Mouse (Mus musculus) gastrocnemius, adult 2 months (tissue): ENCODE measurements at regions not wholly inside any gene's neighbourhood (a gene's known extent, or its start where the extent isn't known, plus 50 kb on each side); places are given as distances from the start of the nearest gene placed in this dataset.

Source experiments
- DNase-seq: peaks from one replicate; pipeline ENCODE4 v3.0.0; 2022
- H3K27ac ChIP-seq: fragments of 200-600 bp; 2 replicates; pipeline ENCODE4 v1.8.1; 2022; ENCODE audit warnings: mild to moderate bottlenecking
- H3K4me3 ChIP-seq: fragments of 200-600 bp; 2 replicates; pipeline ENCODE4 v1.8.1; 2022; ENCODE audit warnings: mild to moderate bottlenecking, moderate library complexity
- CTCF ChIP-seq: fragments of 200-600 bp; IDR thresholded peaks from 2 replicates; pipeline ENCODE4 v1.8.1; 2022; ENCODE audit warnings: antibody characterized with exemption, mild to moderate bottlenecking, moderate library complexity
- intact Hi-C: fragments of 180-260 bp; cut with DNase I; formaldehyde crosslinking; loops from one replicate; pipeline ENCODE4 v1.15.1; 2025

DNA sequence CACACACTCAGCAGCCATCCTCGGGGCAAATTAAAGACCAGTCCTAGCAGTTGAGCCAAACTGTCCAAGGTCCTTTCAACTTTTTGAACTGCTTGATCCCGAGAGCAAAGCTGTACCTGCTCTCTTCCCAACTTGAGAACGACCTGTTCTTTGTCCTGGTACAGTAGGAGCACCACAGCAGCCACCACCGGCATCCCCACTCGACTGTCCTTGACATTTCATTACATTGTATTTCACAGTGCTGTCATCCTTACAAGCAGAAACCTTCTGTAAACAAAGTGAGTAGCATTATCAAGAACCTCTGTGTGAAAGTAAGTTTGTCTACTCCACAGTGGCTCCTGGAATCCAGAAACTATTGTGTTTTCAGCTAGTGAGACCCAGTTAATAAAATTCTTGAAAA is 240.2 kb upstream of the Zfp462 start:
- intact Hi-C loops: no loop called here
- no peak for DNase-seq
- H3K4me3 ChIP-seq: no peak overlapping the region

DNA sequence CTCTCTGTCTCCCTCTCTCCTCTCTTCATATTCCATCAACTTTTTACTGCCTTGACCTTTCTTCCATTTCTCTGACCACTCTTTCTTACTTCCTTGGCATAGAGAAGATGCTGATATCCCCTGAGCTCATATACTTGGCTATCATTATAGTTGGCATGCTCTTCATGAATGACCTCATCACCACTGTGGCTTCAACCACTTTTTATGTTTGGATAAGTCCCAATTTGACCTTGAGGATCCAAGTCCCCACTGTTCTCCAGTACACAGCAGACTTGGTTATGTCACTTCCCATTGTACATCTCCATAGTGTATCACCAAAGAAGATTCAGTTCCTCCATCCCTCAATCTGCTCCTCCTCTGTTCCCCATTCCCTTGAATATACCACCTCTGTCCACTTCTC is 235.1 kb upstream of the Zfp462 start:
- intact Hi-C loops: loop anchor here (5.0 kb wide), 1 partner anchor 97 kb away; no protein-coding TSS in a partner anchor
- DNase-seq: no peak
- H3K27ac ChIP-seq: no peak overlapping the region
- H3K4me3 ChIP-seq: no peak overlapping the region
- no peak for TF ChIP-seq CTCF

More for the DNA sequence above, 240.2 kb upstream of the Zfp462 start:
- no peak overlapping the region for H3K27ac ChIP-seq
- TF ChIP-seq CTCF: no peak

DNA sequence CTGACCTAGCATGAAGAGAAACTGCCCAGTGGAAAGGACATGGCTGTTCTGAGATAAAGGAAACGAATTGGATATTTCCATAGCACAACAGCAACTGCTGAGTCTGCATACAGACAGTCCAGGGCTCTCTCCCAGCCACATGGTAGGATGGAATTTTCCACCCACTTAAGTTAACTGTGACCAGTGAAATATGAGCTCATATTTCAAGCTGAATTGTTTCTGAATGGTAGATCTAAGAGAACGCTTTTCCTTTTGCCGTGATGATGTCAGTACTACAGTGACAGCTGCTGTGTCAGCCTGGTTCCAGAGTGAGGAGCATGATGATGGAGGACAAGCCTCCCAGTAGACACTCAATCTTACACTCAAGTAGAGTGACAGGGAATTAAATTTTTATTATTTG is 231.9 kb upstream of the Zfp462 start:
- Histone ChIP-seq H3K4me3 (no peak overlapping the region), H3K27ac (peak overlapping the region; percentile 83)
- DNase-seq: peak; percentile 37
- intact Hi-C loops: loop anchor here (5.0 kb wide), 1 partner anchor 101 kb away; no protein-coding TSS in a partner anchor
- TF ChIP-seq CTCF: no peak

DNA sequence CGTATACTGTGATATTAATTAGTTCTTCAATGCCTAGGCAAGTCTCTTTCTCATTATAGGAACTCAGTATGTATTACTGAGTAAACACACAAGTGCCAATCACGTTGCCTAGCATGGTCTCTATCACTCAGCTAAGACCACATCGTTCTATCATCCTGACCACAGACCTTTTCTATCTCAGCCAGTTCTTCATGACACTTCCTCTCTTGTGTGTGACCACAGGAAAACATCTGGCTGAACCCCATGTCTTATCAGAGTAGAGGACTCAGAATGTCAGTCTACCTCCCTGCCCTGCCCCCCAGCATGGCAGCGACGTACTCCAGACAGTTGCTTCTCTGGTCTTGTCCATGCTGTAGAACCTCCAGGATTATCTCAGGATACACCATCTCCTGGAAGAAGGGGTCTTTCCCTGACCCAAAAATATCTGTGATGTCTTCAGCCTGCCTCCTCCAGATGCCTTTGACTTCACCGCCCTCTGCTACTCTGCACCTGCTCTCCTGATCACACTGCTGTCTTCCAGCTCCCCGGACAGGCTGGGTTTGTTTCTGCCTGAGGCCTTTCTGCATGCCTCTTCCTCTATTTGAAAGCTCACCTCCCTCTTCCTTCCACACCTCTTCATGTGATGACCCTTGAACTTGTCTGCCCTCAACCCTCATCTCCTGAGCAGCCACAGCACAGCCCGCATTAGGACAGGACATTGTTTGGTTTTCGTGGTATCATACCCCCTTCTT is 230.1 kb upstream of the Zfp462 start:
- Histone ChIP-seq H3K27ac (peak overlapping the region; percentile 83), H3K4me3 (no peak overlapping the region)
- no peak; the same call in 1 of the 2 replicates for TF ChIP-seq CTCF
- intact Hi-C loops: loop anchor here (5.0 kb wide), 1 partner anchor 102 kb away; no protein-coding TSS in a partner anchor
- DNase-seq: no peak

DNA sequence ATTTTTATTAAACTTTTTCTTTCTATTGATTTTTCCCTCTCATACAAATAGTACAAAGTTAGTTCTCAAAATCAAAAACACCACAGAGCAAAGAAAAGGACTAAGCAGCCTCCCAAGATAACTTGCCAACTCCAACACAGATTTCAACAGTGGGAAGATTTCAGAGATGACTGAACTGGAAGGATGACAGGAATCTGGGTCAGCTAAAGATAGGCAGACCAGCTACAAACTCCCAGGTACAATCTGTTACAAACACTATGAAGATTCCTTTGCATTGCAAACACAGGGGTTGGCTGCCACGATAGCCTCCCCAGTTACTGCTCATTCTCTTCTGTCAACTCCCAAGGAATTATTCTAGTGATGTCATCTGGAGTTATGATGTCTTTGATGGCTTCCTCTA is 226.8 kb upstream of the Zfp462 start:
- no peak overlapping the region for H3K4me3 ChIP-seq
- peak overlapping the region; percentile 38 for H3K27ac ChIP-seq
- DNase-seq: no peak
- TF ChIP-seq CTCF: no peak
- intact Hi-C loops: no loop called here

DNA sequence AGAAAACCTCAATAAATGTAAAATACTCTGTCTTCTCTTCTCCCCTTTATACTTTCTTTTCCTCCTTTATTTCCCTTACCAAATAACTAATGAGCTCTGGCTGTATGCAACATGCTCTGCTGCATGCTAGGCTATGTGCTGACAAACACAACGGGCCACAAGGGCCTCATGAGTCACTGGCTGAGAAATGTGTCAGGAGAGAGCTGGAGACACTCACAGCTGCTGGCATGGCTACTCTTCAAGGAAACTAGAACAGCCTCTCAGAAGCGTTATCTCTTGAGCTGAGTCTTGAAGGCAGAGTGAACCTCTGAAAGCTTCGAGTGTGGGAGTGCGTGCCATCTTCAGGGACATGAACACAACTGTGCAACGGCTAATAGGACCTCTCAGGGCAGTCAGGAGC is 205.8 kb upstream of the Zfp462 start:
- Histone ChIP-seq H3K4me3 (no peak overlapping the region), H3K27ac (no peak overlapping the region)
- no peak for TF ChIP-seq CTCF
- DNase-seq: no peak
- intact Hi-C loops: no loop called here

DNA sequence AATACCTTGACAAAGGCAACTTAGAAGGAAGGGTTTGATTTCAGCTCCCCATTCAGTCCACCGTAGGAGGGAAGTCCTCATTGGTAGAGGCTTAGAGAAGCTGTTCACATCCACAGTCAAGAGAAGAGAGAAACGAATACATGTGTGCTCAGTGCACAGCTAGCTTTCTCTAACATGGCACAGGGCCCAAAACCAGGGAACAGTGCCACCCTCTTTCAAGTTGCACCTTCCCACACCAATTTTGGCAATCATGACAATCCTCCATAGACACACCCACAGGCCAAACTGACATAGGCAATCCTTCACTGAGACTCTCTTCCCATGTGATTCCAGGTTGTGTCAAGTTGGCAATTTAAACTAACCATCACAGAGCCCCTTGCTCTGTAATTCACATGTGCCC is 193.4 kb upstream of the Zfp462 start:
- no peak for DNase-seq
- H3K4me3 ChIP-seq: no peak overlapping the region
- intact Hi-C loops: no loop called here
- TF ChIP-seq CTCF: no peak
- H3K27ac ChIP-seq: no peak overlapping the region

DNA sequence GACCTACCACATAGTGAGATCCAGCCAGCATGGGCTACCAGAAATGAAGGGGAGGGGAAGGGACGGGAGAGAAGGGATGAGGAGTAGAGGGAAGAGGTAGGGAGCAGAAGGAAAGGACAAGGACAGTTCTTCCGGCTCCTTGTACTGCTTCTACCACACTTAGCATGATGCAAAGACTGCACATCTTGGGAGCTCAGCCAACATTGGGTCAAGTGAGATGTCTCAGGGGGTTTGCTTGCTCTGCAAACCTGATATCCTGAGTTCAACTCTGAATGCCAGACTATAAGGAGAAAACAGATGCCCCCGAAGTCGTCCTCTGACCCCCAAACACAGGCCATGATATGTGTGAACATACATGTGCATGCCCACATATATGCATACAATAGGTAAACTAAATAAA is 188.4 kb upstream of the Zfp462 start:
- TF ChIP-seq CTCF: no peak
- Histone ChIP-seq H3K27ac (no peak overlapping the region), H3K4me3 (no peak overlapping the region)
- intact Hi-C loops: no loop called here
- DNase-seq: no peak

DNA sequence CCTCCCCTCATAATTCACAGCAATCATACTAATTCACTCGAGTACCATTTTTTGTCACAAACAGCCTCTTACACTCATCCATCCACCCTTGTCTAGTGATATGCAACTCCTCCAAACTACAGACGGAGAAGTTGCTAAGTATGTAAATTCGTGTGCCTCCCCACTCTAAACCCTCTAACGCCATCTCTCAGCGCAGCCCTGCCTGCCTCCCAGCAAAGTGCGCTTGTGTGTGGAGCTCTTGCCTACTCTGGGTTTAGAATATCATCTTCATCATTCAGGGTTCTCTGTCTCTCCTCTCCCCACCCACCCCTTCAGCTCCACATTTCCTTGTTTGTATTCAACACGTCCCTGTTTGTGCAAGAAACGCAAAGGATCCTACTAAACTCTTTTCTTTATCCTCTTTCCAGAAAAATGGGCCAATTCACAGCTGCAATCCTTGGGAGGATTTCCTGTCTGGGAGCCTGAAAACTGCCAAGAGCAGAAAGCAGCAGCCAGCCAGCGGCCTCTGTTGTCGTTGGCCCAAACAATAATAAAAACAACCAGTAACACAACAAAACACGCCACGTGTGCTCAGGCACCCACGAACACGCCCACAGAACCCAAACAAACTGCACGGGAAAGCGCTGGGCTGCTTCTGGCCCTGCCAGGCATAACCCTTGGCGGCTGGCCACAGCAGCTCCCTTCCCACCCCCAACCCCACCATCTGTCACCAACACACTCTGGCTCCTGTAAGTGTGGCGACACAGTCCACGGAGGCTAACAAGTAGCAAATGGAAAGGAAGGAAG is 186.9 kb upstream of the Zfp462 start:
- DNase-seq: peak; percentile 66
- Histone ChIP-seq H3K4me3 (peak overlapping the region; percentile 67), H3K27ac (peak overlapping the region; percentile 61)
- intact Hi-C loops: no loop called here
- TF ChIP-seq CTCF: no peak

DNA sequence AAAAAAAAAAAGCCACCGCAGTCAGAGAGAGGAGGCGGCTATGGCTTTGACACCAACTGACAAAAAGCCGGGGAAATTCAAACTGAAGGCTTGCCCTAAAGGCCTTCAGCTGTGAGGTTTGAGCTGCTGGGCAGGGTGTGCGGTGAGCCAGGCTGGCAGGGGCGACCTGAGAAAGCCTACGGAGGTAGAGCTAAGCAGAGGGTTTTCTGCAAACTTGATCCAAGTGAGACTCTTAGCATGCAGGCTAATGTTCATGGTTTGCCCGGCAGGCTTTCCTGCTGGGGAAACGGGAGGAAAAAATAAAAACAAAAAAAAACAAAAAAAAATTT is 186.4 kb upstream of the Zfp462 start:
- H3K4me3 ChIP-seq: peak overlapping the region; percentile 67
- no peak for TF ChIP-seq CTCF
- peak; percentile 31 for DNase-seq
- intact Hi-C loops: no loop called here
- peak overlapping the region; percentile 61; the same call in 1 of the 2 replicates for H3K27ac ChIP-seq

DNA sequence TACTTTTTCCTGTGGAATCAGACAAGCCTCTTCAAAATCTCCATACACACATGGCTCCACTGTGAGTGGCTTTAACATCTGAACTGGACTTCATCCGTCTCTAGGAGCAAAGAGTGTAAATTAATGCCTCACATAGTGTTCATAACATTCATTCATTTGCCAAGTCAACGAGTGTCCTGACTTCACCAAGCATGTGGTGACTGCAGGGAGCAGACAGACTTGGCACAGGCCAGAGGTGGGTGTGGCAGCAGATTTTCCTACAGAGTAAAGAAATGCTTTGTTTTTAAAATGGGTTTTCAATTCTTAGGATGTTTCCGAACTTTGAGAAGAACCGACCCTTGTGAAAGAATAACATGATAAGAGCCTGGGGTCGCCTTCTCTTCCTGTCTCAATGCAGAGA is 183.6 kb upstream of the Zfp462 start:
- intact Hi-C loops: no loop called here
- Histone ChIP-seq H3K27ac (no peak overlapping the region), H3K4me3 (no peak overlapping the region)
- peak; percentile 42 for DNase-seq
- no peak for TF ChIP-seq CTCF

DNA sequence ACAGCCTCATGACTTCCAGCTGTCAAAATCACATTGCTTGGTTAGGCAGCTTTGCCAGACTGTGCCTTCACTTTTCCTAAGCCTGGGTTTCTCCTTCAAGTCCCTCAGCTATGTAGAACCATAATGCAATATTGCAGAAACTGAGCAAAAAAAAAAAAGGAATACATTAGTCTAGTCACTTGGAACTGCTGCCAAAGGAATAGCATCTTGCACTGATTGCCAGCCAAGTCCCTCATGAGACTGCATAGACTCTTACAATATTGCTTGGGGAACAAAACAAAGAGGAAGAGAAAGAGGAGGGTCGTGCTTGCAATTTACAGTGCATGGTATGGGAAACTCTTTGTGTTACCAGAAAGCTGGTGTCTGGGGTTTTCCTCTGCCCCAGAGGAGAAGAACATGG is 179.8 kb upstream of the Zfp462 start:
- no peak for TF ChIP-seq CTCF
- intact Hi-C loops: no loop called here
- Histone ChIP-seq H3K4me3 (no peak overlapping the region), H3K27ac (no peak overlapping the region)
- DNase-seq: no peak

DNA sequence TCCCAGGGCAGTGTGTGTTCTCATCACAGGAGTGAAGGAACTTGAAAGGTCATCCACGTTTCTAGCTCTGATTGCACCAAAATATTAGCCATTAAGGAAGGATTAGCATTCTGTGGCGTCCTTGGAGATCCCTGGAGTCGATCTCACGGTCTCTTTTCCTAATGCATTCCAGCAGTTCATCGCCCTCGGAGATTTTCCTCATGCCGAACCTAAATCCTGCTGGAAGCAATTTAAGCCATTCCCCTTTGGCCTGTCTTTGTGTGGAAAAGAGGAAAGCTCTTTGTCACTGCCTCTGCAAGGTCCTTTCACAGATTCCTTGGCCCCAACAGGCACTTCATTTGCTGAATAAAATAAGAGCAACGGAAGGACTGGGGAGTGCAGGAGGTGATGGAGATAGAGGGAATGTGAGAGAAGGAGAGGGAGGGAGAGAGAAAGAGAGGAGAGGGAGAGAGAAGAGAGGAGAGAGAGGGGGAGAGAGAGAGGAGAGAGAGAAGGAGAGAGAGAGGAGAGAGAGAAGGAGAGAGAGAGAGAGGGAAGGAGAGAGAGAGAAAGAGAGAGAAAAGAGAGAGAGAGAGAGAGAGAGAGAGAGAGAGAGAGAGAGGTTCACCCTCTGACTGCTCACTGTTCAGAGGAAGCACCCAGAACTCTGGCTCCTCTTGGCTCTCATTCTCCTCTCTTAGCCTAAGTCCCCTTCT is 177.2 kb upstream of the Zfp462 start:
- Histone ChIP-seq H3K27ac (no peak overlapping the region), H3K4me3 (no peak overlapping the region)
- intact Hi-C loops: no loop called here
- no peak for DNase-seq
- TF ChIP-seq CTCF: no peak
